Mouse (Mus musculus) heart, embryonic 13.5 days (tissue): ENCODE results near the gene Akap9. TPM values are rescaled to one million over a fixed set of nuclear protein-coding genes. Genes with fewer than 3 reads are reported as not detected.
A peak's percentile ranks its signal among the peaks of the same experiment; 100 is the strongest.

ENCODE experiments used
- ATAC-seq: fragments of 200-750 bp; cut with Nextera tagmentation; 2 replicates; pipeline ENCODE4 v1.8.0; 2017; ENCODE audit warnings: moderate TSS enrichment; ENCODE audit not compliant: insufficient number of reproducible peaks, low FRiP score, low TSS enrichment; ENCODE audit errors: extremely low read depth
- H3K27ac ChIP-seq: fragments of 300-500 bp; sonication (generic); replicated peaks from 2 replicates; pipeline ENCODE4 v1.5.1; 2015; ENCODE audit warnings: moderate library complexity, mild to moderate bottlenecking, inconsistent platforms
- H3K27me3 ChIP-seq: fragments of 300-500 bp; sonication (generic); replicated peaks from 2 replicates; pipeline ENCODE4 v1.6.1; 2015; ENCODE audit warnings: mild to moderate bottlenecking, inconsistent platforms
- H3K36me3 ChIP-seq: fragments of 300-500 bp; sonication (generic); 2 replicates; pipeline ENCODE4 v1.6.1; 2015; ENCODE audit warnings: mild to moderate bottlenecking, inconsistent platforms
- H3K4me1 ChIP-seq: fragments of 300-500 bp; sonication (generic); 2 replicates; pipeline ENCODE4 v1.6.1; 2015; ENCODE audit warnings: inconsistent platforms
- H3K4me2 ChIP-seq: fragments of 300-500 bp; sonication (generic); 2 replicates; pipeline ENCODE4 v1.6.1; 2015; ENCODE audit warnings: inconsistent platforms, mild to moderate bottlenecking, moderate library complexity
- H3K4me3 ChIP-seq: fragments of 300-500 bp; sonication (generic); 2 replicates; pipeline ENCODE4 v1.5.1; 2015; ENCODE audit warnings: moderate library complexity, mild to moderate bottlenecking, inconsistent platforms
- H3K9ac ChIP-seq: fragments of 300-500 bp; sonication (generic); 2 replicates; pipeline ENCODE4 v1.6.1; 2015; ENCODE audit warnings: inconsistent platforms, mild to moderate bottlenecking, moderate library complexity
- H3K9me3 ChIP-seq: fragments of 300-500 bp; sonication (generic); 2 replicates; pipeline ENCODE4 v1.6.1; 2016; ENCODE audit warnings: inconsistent platforms
- WGBS: fragments of 180-500 bp; shearing (Covaris S2); methylation state at CpG from one replicate; pipeline ENCODE4 v1.1.7; 2015; ENCODE audit warnings: mixed read lengths; 5-methylcytosine and 5-hydroxymethylcytosine counted together
- polyA plus RNA-seq: library from polyadenylated mRNA; unstranded; fragments of >200 nt; fragmentation: Nextera tagmentation; extraction: Ambion mirVana; gene quantifications from 2 replicates; pipeline ENCODE4 v1.2.1, GENCODE M21; 2015

The Akap9 gene
- polyA plus RNA-seq, 1 experiment from 2014 or later = 95.5 TPM

DNA sequence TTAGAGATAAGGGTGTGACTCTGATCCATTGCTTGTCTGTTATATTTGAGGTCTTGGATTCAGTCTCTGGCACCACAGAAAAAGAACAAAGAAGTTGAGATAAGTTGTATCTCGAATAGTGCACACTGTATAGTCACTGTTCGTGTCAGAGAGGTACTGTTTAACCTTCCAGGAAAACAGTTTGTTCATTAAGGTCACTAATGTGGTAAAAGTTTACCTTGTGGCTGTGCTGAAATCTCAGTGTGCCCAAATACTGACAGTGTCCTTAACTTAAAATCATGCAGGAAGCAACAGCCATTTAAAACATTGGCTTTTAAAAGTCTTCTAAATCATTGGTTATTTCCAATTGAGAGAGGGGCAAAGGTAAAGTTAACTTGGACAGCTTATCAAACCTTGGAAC is 43.1 kb downstream of the Akap9 start:
- H3K36me3 ChIP-seq = peaks cover 78% of the 10 kb centered on the region
- 44% methylated on average over 2 of the region's 2 CpGs for WGBS
- no peak overlapping the region for H3K9ac ChIP-seq
- H3K4me2 ChIP-seq = no peak overlapping the region
- no peak overlapping the region for H3K4me3 ChIP-seq
- no peak for ATAC-seq
- H3K27ac ChIP-seq = no peak overlapping the region
- no peaks in the 10 kb centered on the region for H3K27me3 ChIP-seq
- no peaks in the 10 kb centered on the region for H3K9me3 ChIP-seq
- peaks cover under 1% of the 10 kb centered on the region; the same call in 1 of the 2 replicates for H3K4me1 ChIP-seq

GRCm38 (mm10) chr5:3973764-3974163 is 45.9 kb downstream of the Akap9 start:
- Histone ChIP-seq H3K9ac (no peak overlapping the region), H3K4me3 (no peak overlapping the region), H3K27ac (no peak overlapping the region), H3K9me3 (no peaks in the 10 kb centered on the region), H3K36me3 (peaks cover 85% of the 10 kb centered on the region), H3K4me1 (peaks cover 6% of the 10 kb centered on the region; the same call in 1 of the 2 replicates), H3K4me2 (no peak overlapping the region), H3K27me3 (no peaks in the 10 kb centered on the region)
- WGBS = 76% methylated on average over 5 of the region's 5 CpGs
- no peak for ATAC-seq

GRCm38 (mm10) chr5:3974896-3975295 is 47.0 kb downstream of the Akap9 start:
- Histone ChIP-seq H3K27me3 (no peaks in the 10 kb centered on the region), H3K4me2 (no peak overlapping the region), H3K4me3 (no peak overlapping the region), H3K27ac (no peak overlapping the region), H3K9me3 (no peaks in the 10 kb centered on the region), H3K36me3 (peaks cover 80% of the 10 kb centered on the region), H3K9ac (no peak overlapping the region), H3K4me1 (peaks cover 6% of the 10 kb centered on the region; the same call in 1 of the 2 replicates)
- ATAC-seq = no peak
- 71% methylated on average over 6 of the region's 6 CpGs for WGBS

GRCm38 (mm10) chr5:3976111-3976510 is 48.3 kb downstream of the Akap9 start:
- peaks cover 6% of the 10 kb centered on the region; the same call in 1 of the 2 replicates for H3K4me1 ChIP-seq
- H3K27ac ChIP-seq = peak overlapping the region; percentile 48; the same call in 1 of the 2 replicates
- H3K4me3 ChIP-seq = no peak overlapping the region
- 45% methylated on average over 8 of the region's 8 CpGs for WGBS
- H3K4me2 ChIP-seq = no peak overlapping the region
- no peaks in the 10 kb centered on the region for H3K9me3 ChIP-seq
- no peaks in the 10 kb centered on the region for H3K27me3 ChIP-seq
- H3K9ac ChIP-seq = peak overlapping the region; percentile 54; the same call in 1 of the 2 replicates
- H3K36me3 ChIP-seq = peaks cover 73% of the 10 kb centered on the region
- no peak for ATAC-seq

GRCm38 (mm10) chr5:3977904-3978303 is 50.0 kb downstream of the Akap9 start:
- no peaks in the 10 kb centered on the region for H3K9me3 ChIP-seq
- H3K27ac ChIP-seq = no peak overlapping the region
- peaks cover 65% of the 10 kb centered on the region for H3K36me3 ChIP-seq
- no peak overlapping the region for H3K4me2 ChIP-seq
- peaks cover 6% of the 10 kb centered on the region; the same call in 1 of the 2 replicates for H3K4me1 ChIP-seq
- WGBS = 91% methylated on average over 4 of the region's 4 CpGs
- no peaks in the 10 kb centered on the region for H3K27me3 ChIP-seq
- H3K4me3 ChIP-seq = no peak overlapping the region
- no peak overlapping the region for H3K9ac ChIP-seq
- ATAC-seq = no peak

GRCm38 (mm10) chr5:3989608-3990007 is 61.8 kb downstream of the Akap9 start:
- Histone ChIP-seq H3K4me3 (no peak overlapping the region), H3K36me3 (peaks cover 48% of the 10 kb centered on the region), H3K27ac (no peak overlapping the region), H3K4me2 (no peak overlapping the region), H3K9me3 (no peaks in the 10 kb centered on the region), H3K9ac (no peak overlapping the region), H3K4me1 (no peaks in the 10 kb centered on the region), H3K27me3 (no peaks in the 10 kb centered on the region)
- 55% methylated on average over 1 of the region's 1 CpGs for WGBS
- no peak for ATAC-seq

- peaks cover 52% of the 10 kb centered on the region for H3K36me3 ChIP-seq
- H3K27ac ChIP-seq = no peak overlapping the region
- H3K4me1 ChIP-seq = no peaks in the 10 kb centered on the region
- ATAC-seq = no peak
- no peaks in the 10 kb centered on the region for H3K27me3 ChIP-seq
- H3K9ac ChIP-seq = no peak overlapping the region
- no peak overlapping the region for H3K4me3 ChIP-seq
- WGBS = 64% methylated on average over 1 of the region's 1 CpGs
- no peaks in the 10 kb centered on the region for H3K9me3 ChIP-seq
- no peak overlapping the region for H3K4me2 ChIP-seq
Measured at GRCm38 (mm10) chr5:3990499-3990898, 62.6 kb downstream of the Akap9 start.

DNA sequence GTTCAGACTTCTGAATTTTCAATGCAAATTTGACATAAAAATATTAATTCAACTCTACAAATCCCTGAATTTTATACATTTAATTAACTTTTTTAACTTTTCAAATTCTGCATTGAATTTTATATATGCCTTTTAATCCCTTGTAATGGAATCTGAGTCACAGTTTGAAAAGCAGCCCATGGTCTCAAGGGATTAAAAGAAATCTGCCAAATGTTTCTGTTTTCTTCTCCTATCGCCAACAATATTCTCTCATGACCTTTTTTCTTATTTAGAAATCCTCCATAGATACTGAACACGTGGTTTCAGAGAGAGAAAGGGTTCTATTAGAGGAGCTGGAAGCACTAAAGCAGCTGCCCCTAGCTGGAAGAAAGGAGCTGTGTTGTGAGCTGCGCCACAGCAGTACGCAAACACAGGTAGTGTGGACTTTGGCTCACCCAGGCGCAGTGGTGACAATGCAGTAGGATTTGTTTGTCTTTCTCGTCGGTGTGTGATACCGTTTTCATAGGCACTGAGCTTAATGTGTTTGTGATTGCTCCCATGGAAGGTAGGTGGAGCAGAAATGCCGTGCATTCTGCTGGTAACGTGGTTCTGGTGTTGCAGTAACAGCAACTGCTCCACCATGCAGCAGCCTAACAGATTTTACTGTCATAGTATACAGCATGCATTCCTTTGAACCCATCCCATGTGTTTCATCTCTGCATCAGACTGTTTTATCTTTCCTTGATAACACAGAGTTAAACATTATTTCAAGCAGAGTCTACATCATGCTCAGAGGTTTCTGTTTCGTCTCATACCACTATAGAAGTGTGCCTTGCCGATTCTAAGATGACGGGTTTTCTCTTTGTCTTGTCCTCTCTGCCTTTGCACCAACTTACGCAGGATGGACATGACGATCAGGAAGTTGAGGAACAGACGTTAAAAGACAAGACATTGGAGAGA is 76.9 kb downstream of the Akap9 start:
- WGBS = 82% methylated on average over 16 of the region's 16 CpGs
- H3K4me3 ChIP-seq = no peak overlapping the region
- no peak for ATAC-seq

GRCm38 (mm10) chr5:4006606-4007005 is 78.8 kb downstream of the Akap9 start:
- no peaks in the 10 kb centered on the region for H3K9me3 ChIP-seq
- no peak overlapping the region for H3K9ac ChIP-seq
- ATAC-seq = no peak
- no peak overlapping the region for H3K4me3 ChIP-seq
- H3K4me2 ChIP-seq = no peak overlapping the region
- peaks cover 56% of the 10 kb centered on the region for H3K36me3 ChIP-seq
- 67% methylated on average over 3 of the region's 3 CpGs for WGBS
- H3K27me3 ChIP-seq = no peaks in the 10 kb centered on the region
- 0 out of 2 replicates have a peak, but pooled peaks cover 2% of the 10 kb centered on the region for H3K4me1 ChIP-seq
- no peak overlapping the region for H3K27ac ChIP-seq

More for the DNA sequence above, 76.9 kb downstream of the Akap9 start:
- 0 out of 2 replicates have a peak, but pooled peaks cover 2% of the 10 kb centered on the region for H3K4me1 ChIP-seq
- H3K36me3 ChIP-seq = peaks cover 44% of the 10 kb centered on the region
- no peaks in the 10 kb centered on the region for H3K9me3 ChIP-seq
- H3K9ac ChIP-seq = no peak overlapping the region
- H3K27ac ChIP-seq = no peak overlapping the region
- H3K27me3 ChIP-seq = no peaks in the 10 kb centered on the region
- H3K4me2 ChIP-seq = no peak overlapping the region

DNA sequence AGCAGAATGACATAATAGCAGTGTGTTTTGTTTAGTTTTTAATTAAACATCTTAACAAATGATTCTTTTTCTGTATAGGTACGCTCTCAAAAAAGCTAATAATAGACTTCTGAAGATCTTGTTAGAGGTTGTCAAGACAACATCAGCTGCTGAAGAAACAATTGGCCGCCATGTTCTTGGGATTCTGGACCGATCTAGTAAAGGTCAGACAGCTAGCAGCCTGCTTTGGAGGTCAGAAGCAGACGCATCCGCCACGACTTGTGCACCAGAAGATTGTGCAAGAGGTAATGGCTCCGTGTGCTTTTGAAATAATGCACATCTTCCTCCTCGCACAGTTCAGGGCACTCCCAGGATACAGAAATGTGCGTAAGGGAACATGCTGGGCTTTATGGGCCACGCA is 80.4 kb downstream of the Akap9 start:
- Histone ChIP-seq H3K9me3 (no peaks in the 10 kb centered on the region), H3K27ac (no peak overlapping the region), H3K4me2 (no peak overlapping the region), H3K9ac (no peak overlapping the region), H3K27me3 (no peaks in the 10 kb centered on the region), H3K36me3 (peaks cover 67% of the 10 kb centered on the region), H3K4me1 (0 out of 2 replicates have a peak, but pooled peaks cover 2% of the 10 kb centered on the region), H3K4me3 (no peak overlapping the region)
- 92% methylated on average over 10 of the region's 10 CpGs for WGBS
- no peak for ATAC-seq

- Histone ChIP-seq H3K9ac (no peak overlapping the region), H3K36me3 (peaks cover 69% of the 10 kb centered on the region), H3K4me2 (no peak overlapping the region), H3K27ac (no peak overlapping the region), H3K9me3 (no peaks in the 10 kb centered on the region), H3K4me3 (no peak overlapping the region), H3K4me1 (0 out of 2 replicates have a peak, but pooled peaks cover 2% of the 10 kb centered on the region), H3K27me3 (no peaks in the 10 kb centered on the region)
- ATAC-seq = no peak
- WGBS = 85% methylated on average over 6 of the region's 6 CpGs
Measured at GRCm38 (mm10) chr5:4009540-4009939, 81.7 kb downstream of the Akap9 start.
